Mouse (Mus musculus) embryo, embryonic 11 days (tissue): ENCODE measurements at regions not wholly inside any gene's neighbourhood (a gene's known extent, or its start where the extent isn't known, plus 50 kb on each side); places are given as distances from the start of the nearest gene placed in this dataset.
A peak's percentile ranks its signal among the peaks of the same experiment; 100 is the strongest.
"Not testable (repeated sequence)": the region's sequence is repeated elsewhere in the genome, so short reads cannot be mapped to it uniquely, and the experiment has no call there.

Source experiments
- DNase-seq: peaks from one replicate; pipeline ENCODE4 v3.0.0-alpha.2; 2015

- DNase-seq = no peak
Observed at GRCm38 (mm10) chr3:137227122-137227838, 113.6 kb upstream of the Emcn start.

DNA sequence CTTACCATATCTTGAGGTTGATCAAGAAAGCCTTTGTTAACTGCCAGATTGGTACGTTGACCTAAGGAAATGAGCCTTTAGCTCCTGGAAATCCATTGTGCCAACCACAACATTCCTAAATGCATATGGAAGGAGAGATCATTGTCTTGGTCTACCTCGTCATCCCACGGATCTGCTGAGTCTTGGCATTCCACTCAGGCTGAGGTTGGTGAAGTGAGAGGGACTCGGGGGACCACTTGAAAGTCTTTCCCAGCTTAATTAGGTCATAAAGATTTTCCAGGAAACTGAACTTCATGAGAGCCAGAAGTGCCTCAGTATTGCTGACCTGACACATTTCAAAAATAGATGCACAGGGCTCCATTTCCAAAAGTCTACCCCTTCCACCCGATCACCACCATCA, 112.5 kb upstream of the Emcn start:
- DNase-seq = no peak

GRCm38 (mm10) chr3:137242877-137243276, 98.0 kb upstream of the Emcn start:
- DNase-seq = no peak

DNA sequence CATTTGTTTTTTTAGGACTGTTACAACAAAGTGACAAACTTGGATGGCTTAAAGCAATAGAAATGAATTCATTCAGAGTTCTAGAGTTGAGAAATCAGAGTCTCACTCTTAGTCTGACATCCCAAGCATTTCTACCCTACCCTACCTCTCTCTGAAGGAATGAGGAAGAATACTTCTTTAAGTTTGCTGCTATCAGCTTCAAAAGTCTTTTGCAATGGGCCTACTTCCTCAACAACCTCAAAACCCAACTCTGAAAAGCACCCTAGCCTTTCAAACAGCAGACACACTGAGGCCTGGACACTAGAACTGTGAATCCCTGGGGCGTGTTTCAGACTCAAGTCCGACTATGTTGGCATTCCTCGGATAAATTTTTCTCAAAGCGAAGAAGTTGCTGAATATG, 77.0 kb upstream of the Emcn start:
- DNase-seq = no peak

DNA sequence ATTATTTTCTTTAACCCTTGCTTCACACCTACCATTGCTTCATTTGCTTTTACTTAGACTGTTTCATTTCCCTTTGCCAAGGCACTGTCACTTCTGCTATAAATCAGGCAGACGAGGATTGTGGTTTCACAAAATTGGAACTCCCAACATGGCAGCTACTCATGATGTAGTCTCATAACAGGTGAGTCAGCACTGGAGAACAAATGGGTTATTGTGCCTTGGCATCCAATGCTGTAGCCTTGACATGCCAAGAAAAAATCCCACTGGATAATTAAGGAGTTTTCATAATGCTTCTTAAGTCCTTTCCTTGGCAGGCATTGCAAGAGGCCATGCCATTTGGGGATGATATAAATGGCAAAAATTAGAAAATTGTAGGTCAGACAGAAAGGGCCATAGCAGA, 73.1 kb upstream of the Emcn start:
- DNase-seq = no peak

GRCm38 (mm10) chr3:137275444-137275843, 65.4 kb upstream of the Emcn start:
- no peak for DNase-seq

DNA sequence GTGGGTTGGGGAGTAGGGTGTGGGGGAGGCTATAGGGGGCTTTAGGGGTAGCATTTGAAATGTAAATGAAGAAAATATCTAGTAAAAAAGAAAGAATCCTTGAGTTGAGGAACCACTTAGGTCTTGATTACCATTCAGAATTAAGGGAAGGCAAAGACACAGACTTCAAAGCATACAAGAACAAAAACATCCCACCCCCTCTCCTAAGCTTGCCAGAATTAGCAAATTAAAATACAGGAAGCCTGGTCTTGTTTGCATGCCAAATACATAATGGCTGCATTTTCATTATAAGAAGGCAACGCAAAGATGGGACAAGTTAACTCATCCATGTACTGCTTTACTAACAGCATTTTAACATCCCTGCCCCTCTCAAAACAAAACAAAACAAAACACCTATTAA, 61.6 kb upstream of the Emcn start:
- no peak for DNase-seq

DNA sequence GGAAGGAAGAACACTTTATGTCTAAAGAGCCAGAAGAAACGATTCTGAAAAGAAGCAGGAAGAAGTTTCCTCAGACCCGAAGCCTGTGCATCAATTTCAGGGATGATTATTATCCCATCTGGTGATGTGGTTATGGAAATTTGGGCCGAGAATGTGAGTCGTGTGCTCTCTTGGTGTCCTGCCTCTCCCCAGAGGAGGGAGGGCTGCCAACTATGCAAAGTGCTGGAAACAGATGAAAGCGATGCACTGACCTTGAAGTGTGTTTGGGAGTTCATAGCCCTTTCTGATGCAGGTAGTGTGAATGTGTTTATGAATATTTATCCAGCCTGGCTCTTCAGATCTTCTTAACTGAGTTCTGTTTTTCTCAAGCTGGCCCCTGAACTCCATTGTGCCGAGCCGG, 59.8 kb upstream of the Emcn start:
- DNase-seq = no peak

DNA sequence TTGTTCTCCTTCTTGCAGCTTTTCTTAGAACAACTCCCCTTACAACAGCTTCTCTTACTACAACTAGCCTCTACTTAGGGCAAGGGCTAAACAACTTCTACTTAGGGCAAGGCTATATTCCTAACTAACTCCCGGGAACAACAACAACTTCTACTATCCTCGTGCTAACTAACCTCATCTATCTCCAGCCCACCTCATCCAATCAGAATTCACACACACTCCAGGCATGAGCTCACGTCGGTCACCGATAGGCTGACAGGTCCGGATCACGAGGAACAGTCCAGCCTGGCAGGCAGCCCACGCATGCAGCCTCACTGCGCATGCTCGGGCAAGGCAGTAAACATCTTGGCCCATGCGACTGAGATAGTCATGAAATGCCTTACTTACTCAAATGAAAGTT, 53.3 kb upstream of the Emcn start:
- DNase-seq = not testable (repeated sequence)

DNA sequence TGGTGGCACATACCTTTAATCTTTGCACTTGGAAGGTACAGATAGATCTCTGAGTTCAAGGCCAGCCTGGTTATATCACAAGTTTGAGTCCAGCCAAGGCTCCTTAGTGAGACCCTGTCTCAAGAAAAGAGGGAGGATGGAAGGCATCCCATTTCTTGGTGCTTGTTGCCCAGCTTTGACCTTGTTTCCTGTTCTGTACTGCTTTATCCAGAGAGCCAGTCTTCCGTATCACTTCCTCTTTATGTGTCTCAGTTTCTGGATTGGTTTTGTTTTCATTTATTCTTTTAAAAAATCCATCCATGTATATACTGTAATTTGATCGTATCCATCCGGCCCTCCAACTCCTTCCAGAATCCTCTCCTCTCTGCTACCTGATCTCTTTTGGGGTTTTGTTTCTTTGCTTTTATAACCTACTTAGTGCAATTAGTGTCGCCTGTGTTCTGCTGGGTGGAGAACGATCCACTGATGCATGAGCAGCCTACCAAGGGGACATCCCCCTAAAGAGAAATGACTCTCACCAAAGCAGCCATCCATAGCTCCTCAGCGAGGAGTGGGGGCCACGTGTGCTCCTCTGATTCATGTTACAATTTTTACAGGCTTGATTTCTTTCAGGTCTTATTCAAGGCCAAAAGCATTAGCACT, 52.4 kb upstream of the Emcn start:
- DNase-seq = no peak

DNA sequence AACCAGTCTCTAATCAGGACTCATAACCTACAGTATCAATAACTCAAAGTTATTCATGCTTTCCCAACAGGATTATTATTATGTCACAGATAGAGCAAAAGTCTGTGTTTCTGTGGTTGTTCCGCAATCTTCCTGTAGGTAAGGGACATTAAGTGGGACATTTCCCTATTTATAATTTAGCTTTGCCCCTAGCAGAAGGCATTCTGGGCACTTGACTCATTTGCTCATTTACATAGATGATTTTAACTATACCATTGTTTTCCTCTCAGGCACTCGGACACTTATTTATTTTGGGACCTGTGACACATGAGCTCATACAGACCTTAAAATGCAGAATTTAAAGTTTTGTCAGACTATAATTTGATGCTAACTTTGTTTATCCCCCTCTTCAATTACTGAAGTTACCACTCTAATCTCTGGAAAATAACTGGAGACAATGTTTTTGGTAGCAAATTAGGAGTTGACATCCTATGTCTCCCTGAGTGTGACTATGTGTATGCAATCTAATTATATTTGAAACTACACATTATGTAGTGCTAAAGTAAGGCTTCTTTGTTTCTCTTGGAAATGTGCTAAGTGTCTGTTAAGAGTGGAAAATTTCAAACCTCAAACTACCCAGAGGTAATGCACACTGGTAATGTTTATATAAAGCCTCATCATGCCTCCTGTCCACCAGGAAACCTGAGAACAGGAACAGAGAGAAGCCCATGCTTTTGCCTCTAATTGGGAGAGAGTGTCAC, 51.8 kb upstream of the Emcn start:
- DNase-seq = peak; percentile 21

DNA sequence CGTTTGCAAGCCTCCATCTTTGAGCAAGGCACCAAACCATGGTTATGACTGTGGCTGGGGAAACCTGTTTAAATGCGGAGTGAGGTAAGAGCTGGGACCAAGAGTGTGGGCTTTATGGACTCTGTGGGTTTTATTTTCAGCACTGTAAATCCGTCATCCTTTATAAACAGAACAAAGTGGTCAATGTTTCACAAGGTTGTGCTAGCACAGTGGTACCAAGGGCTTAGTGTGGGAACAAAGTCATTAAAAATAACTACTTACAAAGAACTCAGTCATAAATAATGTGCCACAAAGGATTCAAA, 51.2 kb upstream of the Emcn start:
- no peak for DNase-seq
